Mouse (Mus musculus) E14TG2a.4 (cell line): Measurements from ENCODE around the gene Pcbd2.

ENCODE experiments used
- H3K27me3 ChIP-seq: 2 replicates; pipeline ENCODE4 v1.6.1; 2014; ENCODE audit warnings: low read length, control low read depth; ENCODE audit not compliant: insufficient read depth
- H3K36me3 ChIP-seq: 2 replicates; pipeline ENCODE4 v1.6.1; 2014; ENCODE audit warnings: low read length, control low read depth; ENCODE audit not compliant: insufficient read depth
- H3K4me1 ChIP-seq: replicated peaks from 2 replicates; pipeline ENCODE4 v1.6.1; 2014; ENCODE audit warnings: low read depth, low read length, control low read depth
- H3K4me3 ChIP-seq: replicated peaks from 2 replicates; pipeline ENCODE4 v1.5.1; 2014; ENCODE audit warnings: mild to moderate bottlenecking, low read length
- H3K9me3 ChIP-seq: 2 replicates; pipeline ENCODE4 v1.6.1; 2014; ENCODE audit warnings: low read length, control low read depth
- CTCF ChIP-seq: conservative IDR thresholded peaks from 2 replicates; pipeline ENCODE4 v1.5.1; 2014; ENCODE audit warnings: low read length
- NANOG ChIP-seq: IDR thresholded peaks from 2 replicates; pipeline ENCODE4 v1.6.1; 2014; ENCODE audit warnings: borderline replicate concordance, low read length, mixed read lengths
- POU5F1 ChIP-seq: IDR thresholded peaks from 2 replicates; pipeline ENCODE4 v1.6.1; 2014; ENCODE audit warnings: low read length, borderline replicate concordance

The Pcbd2 gene

GRCm38 (mm10) chr13:55826008-55826671, 99.0 kb downstream of the Pcbd2 start:
- H3K27me3 ChIP-seq = peaks cover 94% of the 10 kb centered on the region
- TF ChIP-seq CTCF = no peak
- TF ChIP-seq POU5F1 = no peak
- no peak for TF ChIP-seq NANOG
- peaks cover 8% of the 10 kb centered on the region; the same call in 1 of the 2 replicates for H3K9me3 ChIP-seq
- H3K36me3 ChIP-seq = no peaks in the 10 kb centered on the region
- H3K4me1 ChIP-seq = peaks cover 39% of the 10 kb centered on the region
- peak overlapping the region; percentile 52 for H3K4me3 ChIP-seq
